Mouse (Mus musculus): ENCODE data around the gene Pld5. TPM values are rescaled to one million over a fixed set of nuclear protein-coding genes. Genes with fewer than 3 reads are reported as not detected.
A peak's percentile ranks its signal among the peaks of the same experiment; 100 is the strongest.

Pld5 gene
- total and polyA plus RNA-seq, 2 experiments from 2014 or later = 4.9 to 6.1 TPM

DNA sequence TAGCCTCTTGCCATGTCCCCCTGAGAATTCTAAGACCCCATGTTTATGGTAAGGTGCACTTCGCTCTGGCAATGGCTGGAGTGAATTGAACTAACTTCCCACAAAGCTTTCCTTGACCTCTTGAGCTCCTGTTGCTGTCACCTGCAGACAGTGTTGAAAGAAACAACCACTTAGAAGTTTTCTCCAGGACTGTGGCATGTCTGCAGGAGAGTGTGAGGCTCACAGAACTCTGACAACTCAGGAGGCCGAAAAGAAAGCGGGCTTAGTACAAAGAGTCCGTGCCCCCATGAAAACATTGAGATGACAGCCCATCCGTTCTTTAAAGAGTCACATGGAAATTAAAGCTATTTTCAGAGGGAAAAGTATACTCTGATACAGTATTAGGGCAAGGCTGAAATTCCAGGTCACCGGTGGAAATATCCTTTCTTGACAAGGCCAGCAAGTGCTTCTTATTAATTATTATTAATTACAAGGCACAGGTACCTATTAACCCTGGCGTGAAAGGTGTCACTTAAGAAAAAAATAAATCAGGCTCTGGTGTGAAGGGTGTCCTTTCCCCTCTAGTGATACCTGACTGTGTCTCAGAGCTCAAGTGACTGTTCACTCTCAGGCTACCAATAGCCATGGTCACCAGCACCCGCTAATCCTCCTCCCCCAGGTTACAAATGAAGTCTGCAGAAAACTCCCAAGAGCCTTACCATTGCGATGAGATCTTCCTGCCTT, 62.0 kb downstream of the Pld5 start:
- H3K4me2 ChIP-seq (ENCODE audit: low read depth, low read length, poor library complexity, severe bottlenecking) = peak overlapping the region; percentile 53
- H3K4me1 ChIP-seq (ENCODE audit: insufficient read depth, low read length) = no peaks in the 10 kb centered on the region; the same call in 1 of the 2 replicates
- H3K9ac ChIP-seq (replicated peaks; ENCODE audit: low read length, poor library complexity, severe bottlenecking) = no peak overlapping the region
- no peaks in the 10 kb centered on the region for H3K27me3 ChIP-seq (ENCODE audit: insufficient read depth, low read length)
- no peak overlapping the region for H3K27ac ChIP-seq (ENCODE audit: low read depth, low read length)
- 0 out of 2 replicates have a peak, but pooled peaks have one; percentile 15 for ATAC-seq (ENCODE audit: low FRiP score)
- H3K9me3 ChIP-seq (ENCODE audit: low read length) = no peaks in the 10 kb centered on the region
- TF ChIP-seq CTCF (IDR thresholded peaks at IDR 0.05) = no peak
- H3K36me3 ChIP-seq (ENCODE audit: insufficient read depth, low read length) = no peaks in the 10 kb centered on the region
- 60% methylated on average over 9 of the region's 9 CpGs for WGBS
- H3K4me3 ChIP-seq (ENCODE audit: low read depth, low read length) = peak overlapping the region; percentile 24
- no peak for DNase-seq (ENCODE audit: low spot score)

DNA sequence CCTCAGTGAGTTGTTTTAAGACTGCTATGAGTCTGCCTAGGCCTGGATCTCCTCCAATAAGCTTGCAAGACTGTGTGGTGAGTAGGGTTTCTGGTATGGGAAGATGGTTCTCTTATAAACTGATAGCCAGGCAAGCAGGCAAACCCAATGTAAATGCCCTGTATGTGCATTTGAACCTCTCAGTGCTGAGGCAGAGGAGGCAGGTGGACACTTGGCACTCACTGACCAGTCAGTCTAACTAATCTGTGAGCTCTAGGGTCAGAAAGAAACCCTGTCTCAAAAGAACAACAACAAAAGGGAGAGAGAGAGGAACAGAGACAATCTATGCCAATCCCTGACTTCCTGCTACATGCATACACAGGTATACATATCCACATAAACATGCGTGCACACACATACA, 64.3 kb downstream of the Pld5 start:
- no peak overlapping the region for H3K9ac ChIP-seq (replicated peaks; ENCODE audit: low read length, poor library complexity, severe bottlenecking)
- no peak for TF ChIP-seq CTCF (IDR thresholded peaks at IDR 0.05)
- WGBS = 92% methylated on average over 1 of the region's 1 CpGs
- no peaks in the 10 kb centered on the region; the same call in 1 of the 2 replicates for H3K4me1 ChIP-seq (ENCODE audit: insufficient read depth, low read length)
- ATAC-seq (ENCODE audit: low FRiP score) (no peak), DNase-seq (ENCODE audit: low spot score) (no peak)
- H3K36me3 ChIP-seq (ENCODE audit: insufficient read depth, low read length) = no peaks in the 10 kb centered on the region
- H3K27me3 ChIP-seq (ENCODE audit: insufficient read depth, low read length) = no peaks in the 10 kb centered on the region
- H3K4me2 ChIP-seq (ENCODE audit: low read depth, low read length, poor library complexity, severe bottlenecking) = no peak overlapping the region
- H3K4me3 ChIP-seq (ENCODE audit: low read depth, low read length) = no peak overlapping the region
- H3K9me3 ChIP-seq (ENCODE audit: low read length) = no peaks in the 10 kb centered on the region
- no peak overlapping the region for H3K27ac ChIP-seq (ENCODE audit: low read depth, low read length)

DNA sequence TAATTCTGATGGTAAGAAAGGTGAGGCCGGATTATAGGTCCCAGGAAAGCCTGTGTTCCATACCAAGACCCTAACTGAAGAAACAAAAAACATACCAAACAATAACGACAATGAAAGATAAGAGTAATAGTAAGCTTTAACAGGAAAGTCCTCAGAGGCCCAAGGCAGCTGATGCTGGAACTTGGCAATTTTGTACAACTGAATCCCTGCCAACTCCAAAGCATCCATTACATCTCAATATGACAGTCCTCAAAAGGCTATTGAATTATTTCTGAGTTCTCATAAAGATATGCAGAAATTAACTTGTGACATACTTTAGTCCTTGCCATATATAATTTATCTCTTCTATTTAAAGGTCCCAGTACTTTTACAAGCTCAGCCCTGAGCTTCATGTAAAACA, 67.1 kb downstream of the Pld5 start:
- 87% methylated on average over 2 of the region's 2 CpGs for WGBS
- Histone ChIP-seq H3K27ac (ENCODE audit: low read depth, low read length) (no peak overlapping the region), H3K9me3 (ENCODE audit: low read length) (no peaks in the 10 kb centered on the region), H3K4me3 (ENCODE audit: low read depth, low read length) (no peak overlapping the region), H3K4me2 (ENCODE audit: low read depth, low read length, poor library complexity, severe bottlenecking) (no peak overlapping the region), H3K27me3 (ENCODE audit: insufficient read depth, low read length) (no peaks in the 10 kb centered on the region), H3K4me1 (ENCODE audit: insufficient read depth, low read length) (no peaks in the 10 kb centered on the region), H3K9ac (replicated peaks; ENCODE audit: low read length, poor library complexity, severe bottlenecking) (no peak overlapping the region), H3K36me3 (ENCODE audit: insufficient read depth, low read length) (no peaks in the 10 kb centered on the region)
- DNase-seq (ENCODE audit: low spot score) (no peak), ATAC-seq (ENCODE audit: low FRiP score) (no peak)
- TF ChIP-seq CTCF (IDR thresholded peaks at IDR 0.05) = no peak

DNA sequence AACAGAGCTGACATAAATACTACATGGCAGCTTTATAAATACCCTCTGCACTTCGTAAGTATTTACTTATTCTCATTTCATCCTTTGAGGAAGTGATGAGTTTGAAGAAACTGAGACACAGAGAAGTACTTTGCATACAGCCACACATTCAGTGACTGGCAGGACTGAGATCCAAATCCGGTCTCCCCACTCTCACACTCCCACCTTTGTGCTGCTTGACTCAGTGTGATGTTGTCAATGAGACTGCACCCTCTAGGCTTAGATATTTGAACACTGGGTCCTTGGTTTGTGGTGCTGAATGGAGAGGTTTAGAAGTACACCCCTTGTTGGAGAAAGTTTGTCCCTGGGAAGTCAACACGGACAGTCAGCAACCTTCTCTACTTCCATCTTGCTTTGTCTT, 72.8 kb downstream of the Pld5 start:
- Histone ChIP-seq H3K9ac (replicated peaks; ENCODE audit: low read length, poor library complexity, severe bottlenecking) (no peak overlapping the region), H3K36me3 (ENCODE audit: insufficient read depth, low read length) (0 out of 2 replicates have a peak, but pooled peaks cover 4% of the 10 kb centered on the region), H3K4me1 (ENCODE audit: insufficient read depth, low read length) (no peaks in the 10 kb centered on the region), H3K27ac (ENCODE audit: low read depth, low read length) (no peak overlapping the region), H3K9me3 (ENCODE audit: low read length) (no peaks in the 10 kb centered on the region), H3K4me2 (ENCODE audit: low read depth, low read length, poor library complexity, severe bottlenecking) (no peak overlapping the region), H3K27me3 (ENCODE audit: insufficient read depth, low read length) (no peaks in the 10 kb centered on the region), H3K4me3 (ENCODE audit: low read depth, low read length) (no peak overlapping the region)
- ATAC-seq (ENCODE audit: low FRiP score) (no peak), DNase-seq (ENCODE audit: low spot score) (no peak)
- 85% methylated on average over 3 of the region's 3 CpGs for WGBS
- no peak for TF ChIP-seq CTCF (IDR thresholded peaks at IDR 0.05)

DNA sequence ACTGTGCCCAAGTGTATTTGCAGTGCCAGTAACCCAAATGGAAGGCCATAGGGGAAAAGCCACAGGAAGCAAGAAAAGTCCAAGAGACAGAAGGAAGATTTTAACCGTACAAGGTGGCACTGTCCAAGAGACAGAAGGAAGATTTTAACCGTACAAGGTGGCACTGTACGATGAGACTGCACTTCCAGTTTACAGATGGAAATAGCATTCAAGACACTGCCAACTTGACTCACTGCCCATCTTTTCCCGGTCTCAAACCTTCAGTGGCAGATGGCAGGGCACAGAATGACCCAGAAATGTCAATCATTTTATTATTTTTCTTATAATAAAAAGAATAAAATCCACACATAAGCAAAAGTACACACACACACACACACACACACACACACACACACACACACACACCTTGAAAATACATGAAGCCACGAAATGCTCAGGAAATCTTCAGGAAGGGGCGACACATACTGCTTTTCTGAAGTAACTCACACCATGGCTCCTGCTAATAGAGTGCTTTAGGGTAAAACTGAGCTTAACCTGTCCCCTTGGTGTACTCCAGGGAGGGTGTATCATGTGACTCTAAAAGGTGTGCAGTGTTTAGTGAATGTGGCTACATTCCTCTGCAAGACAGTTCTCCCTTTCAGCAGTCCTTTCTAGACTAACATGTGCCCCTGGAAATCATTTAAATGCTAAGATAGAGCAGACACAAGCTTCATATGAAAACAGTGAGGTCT, 77.9 kb downstream of the Pld5 start:
- Histone ChIP-seq H3K4me2 (ENCODE audit: low read depth, low read length, poor library complexity, severe bottlenecking) (no peak overlapping the region), H3K9me3 (ENCODE audit: low read length) (no peaks in the 10 kb centered on the region), H3K27ac (ENCODE audit: low read depth, low read length) (no peak overlapping the region), H3K27me3 (ENCODE audit: insufficient read depth, low read length) (no peaks in the 10 kb centered on the region), H3K4me3 (ENCODE audit: low read depth, low read length) (no peak overlapping the region), H3K9ac (replicated peaks; ENCODE audit: low read length, poor library complexity, severe bottlenecking) (no peak overlapping the region), H3K36me3 (ENCODE audit: insufficient read depth, low read length) (no peaks in the 10 kb centered on the region), H3K4me1 (ENCODE audit: insufficient read depth, low read length) (no peaks in the 10 kb centered on the region)
- TF ChIP-seq CTCF (IDR thresholded peaks at IDR 0.05) = no peak
- ATAC-seq (ENCODE audit: low FRiP score) (no peak), DNase-seq (ENCODE audit: low spot score) (peak; percentile 71)
- 73% methylated on average over 6 of the region's 6 CpGs for WGBS

DNA sequence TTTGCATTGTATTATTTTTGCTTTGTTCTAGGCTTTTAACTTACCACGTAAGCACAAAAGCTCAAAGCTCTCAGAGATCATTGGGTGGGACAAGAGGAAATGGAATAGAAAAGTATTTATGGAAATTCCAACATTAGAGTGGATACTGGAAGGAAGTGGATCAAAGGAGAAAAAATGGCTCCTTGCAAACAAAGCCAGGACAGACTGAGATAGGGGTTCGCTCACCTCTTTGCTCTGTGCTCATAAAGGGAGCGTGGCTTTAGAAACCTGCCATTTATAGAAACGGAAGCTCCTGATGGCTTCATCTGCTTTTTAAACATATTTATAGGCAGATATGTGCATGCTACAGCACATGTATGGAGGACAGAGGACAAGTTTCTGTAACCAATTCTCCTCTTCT, 78.8 kb downstream of the Pld5 start:
- H3K27ac ChIP-seq (ENCODE audit: low read depth, low read length) = no peak overlapping the region
- no peaks in the 10 kb centered on the region for H3K27me3 ChIP-seq (ENCODE audit: insufficient read depth, low read length)
- H3K4me2 ChIP-seq (ENCODE audit: low read depth, low read length, poor library complexity, severe bottlenecking) = no peak overlapping the region
- no peaks in the 10 kb centered on the region for H3K36me3 ChIP-seq (ENCODE audit: insufficient read depth, low read length)
- H3K4me3 ChIP-seq (ENCODE audit: low read depth, low read length) = no peak overlapping the region
- no peaks in the 10 kb centered on the region for H3K9me3 ChIP-seq (ENCODE audit: low read length)
- no peak for TF ChIP-seq CTCF (IDR thresholded peaks at IDR 0.05)
- 89% methylated on average over 4 of the region's 4 CpGs for WGBS
- ATAC-seq (ENCODE audit: low FRiP score) = no peak
- no peaks in the 10 kb centered on the region for H3K4me1 ChIP-seq (ENCODE audit: insufficient read depth, low read length)
- H3K9ac ChIP-seq (replicated peaks; ENCODE audit: low read length, poor library complexity, severe bottlenecking) = no peak overlapping the region
- no peak for DNase-seq (ENCODE audit: low spot score)

Data from midbrain, postnatal 0 days (tissue).